Comparison of ENCODE assay signal across 20 mouse cellular contexts in the genomic region with DNA sequence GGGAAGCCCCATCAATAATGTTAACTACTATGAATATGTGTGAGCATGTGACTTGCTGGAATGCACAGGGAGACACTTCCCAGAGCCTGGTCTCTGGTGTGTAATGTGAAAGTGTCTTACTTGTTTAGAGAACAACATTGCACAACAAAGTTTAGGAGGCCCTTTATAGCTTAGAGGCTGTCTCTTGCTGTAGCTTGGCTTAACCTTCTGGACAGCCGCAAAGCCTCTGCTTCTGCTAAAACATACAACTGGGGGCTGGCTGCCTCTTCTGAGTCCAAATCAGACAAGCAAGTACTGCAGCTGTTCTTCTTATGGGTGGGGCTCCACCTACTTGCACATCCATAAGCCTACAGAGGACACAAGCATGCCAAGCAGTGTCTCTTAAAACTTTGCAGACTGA. TPM values are rescaled to one million over a fixed set of nuclear protein-coding genes. Genes with fewer than 3 reads are reported as not detected.
DNase-seq lines count a peak whose midpoint lies in the region; ATAC-seq and TF ChIP-seq lines count a peak whose summit lies in the region.
"Had no signal": no experiment of that assay in that cellular context is flagged by ENCODE, and none has a peak within 500 bp of the region (broad histone marks: within the 10 kb centered on the region; RNA-seq: fewer than 3 reads in every experiment).

No protein-coding gene starts in this region.

- peak overlapping the region; percentile 55 for H3K27ac ChIP-seq in limb, embryonic 14.5 days (replicated peaks; ENCODE audit: low read depth, low read length)
- H3K27ac ChIP-seq: forebrain, embryonic 12.5 days; heart, embryonic 10.5 days; hindbrain, embryonic 14.5 days; macrophage; midbrain, embryonic 12.5 days had no signal

- no peak overlapping the region for H3K4me2 ChIP-seq in limb, embryonic 14.5 days (replicated peaks; ENCODE audit: low read depth, low read length, severe bottlenecking)
- H3K4me2 ChIP-seq: forebrain, embryonic 12.5 days; hindbrain, embryonic 14.5 days; liver, embryonic 11.5 days; midbrain, embryonic 12.5 days had no signal

- H3K4me1 ChIP-seq in limb, embryonic 14.5 days (ENCODE audit: control insufficient read depth, insufficient read depth, low read length), result peaks cover 22% of the 10 kb centered on the region
- H3K4me1 ChIP-seq: forebrain, embryonic 12.5 days; midbrain, embryonic 12.5 days had no signal

- ATAC-seq in limb, embryonic 14.5 days (ENCODE audit: low FRiP score, low read depth), result peak; percentile 21; the same call in 1 of the 2 replicates

- 75% methylated on average over 1 of the region's 1 CpGs for WGBS in limb, embryonic 14.5 days

- H3K9ac ChIP-seq in limb, embryonic 14.5 days (ENCODE audit: low read depth, low read length, severe bottlenecking), result no peak overlapping the region
- H3K9ac ChIP-seq: forebrain, embryonic 12.5 days; hindbrain, embryonic 14.5 days; midbrain, embryonic 12.5 days had no signal

- no peaks in the 10 kb centered on the region for H3K9me3 ChIP-seq in limb, embryonic 14.5 days (ENCODE audit: control insufficient read depth, low read length)
- H3K9me3 ChIP-seq: forebrain, embryonic 12.5 days; G1E; heart, embryonic 10.5 days; midbrain, embryonic 12.5 days had no signal

- peak; percentile 17 for DNase-seq in kidney, postnatal 10 days
- DNase-seq in kidney, adult 18-20 months, result no peak
- DNase-seq in urinary bladder, postnatal 14 days (ENCODE audit: low spot score), result peak; percentile 20
- DNase-seq in urinary bladder, postnatal 10 days (ENCODE audit: low spot score), result no peak
- DNase-seq in limb, embryonic 14.5 days (ENCODE audit: low spot score), result no peak
- peak; percentile 21 for DNase-seq in yolk sac, embryonic 10.5 days (ENCODE audit: low spot score)
- DNase-seq in cerebellum, adult 11 months, result no peak
- DNase-seq: cerebellum, adult 9-11 months; gastrocnemius, postnatal 14 days; heart, postnatal 14 days; kidney, adult 2 months; right cerebral cortex, postnatal 25 days; thymus, adult 2 months had no signal

- TF ChIP-seq POLR2A in limb, embryonic 14.5 days (IDR thresholded peaks at IDR 0.05; ENCODE audit: borderline replicate concordance, extremely low read depth, insufficient read depth, insufficient read length), result no peak

- no peak overlapping the region for H3K4me3 ChIP-seq in limb, embryonic 14.5 days (replicated peaks; ENCODE audit: low read length)
- H3K4me3 ChIP-seq: forebrain, embryonic 12.5 days; heart, embryonic 10.5 days; midbrain, embryonic 12.5 days had no signal

- H3K27me3 ChIP-seq in limb, embryonic 14.5 days (ENCODE audit: control insufficient read depth, insufficient read depth, low read length), result no peaks in the 10 kb centered on the region
- H3K27me3 ChIP-seq: forebrain, embryonic 12.5 days; midbrain, embryonic 12.5 days had no signal

- H3K36me3 ChIP-seq in limb, embryonic 14.5 days (ENCODE audit: control insufficient read depth, insufficient read depth, low read length), result no peaks in the 10 kb centered on the region
- H3K36me3 ChIP-seq: forebrain, embryonic 12.5 days; G1E; heart, embryonic 10.5 days; midbrain, embryonic 12.5 days had no signal

RNA-seq across cellular contexts. Expression of a gene that starts 11.7 kb away (rescaled TPM):
- polyA plus RNA-seq in limb, embryonic 14.5 days (2012; rRNA removed), result 8.1 and 8.3 TPM in 2 replicates
- 12.6 and 12.9 TPM in 2 replicates for polyA plus RNA-seq in limb, embryonic 14.5 days (2014; fragmentation: Nextera tagmentation; extraction: Ambion mirVana)
- polyA plus RNA-seq: G1E, macrophage had no signal

Comparison
In these comparisons a context has a peak if more than half of its experiments do, and no peak if none do; other contexts are left out.
1. DNase-seq: peak in kidney, postnatal 10 days (single experiment), urinary bladder, postnatal 14 days (single experiment) and yolk sac, embryonic 10.5 days (single experiment); none in kidney, adult 18-20 months (single experiment), urinary bladder, postnatal 10 days (single experiment), limb, embryonic 14.5 days (single experiment) and cerebellum, adult 11 months (single experiment).